Mouse (Mus musculus): ENCODE measurements around the gene Camk1. TPM values are rescaled to one million over a fixed set of nuclear protein-coding genes. Genes with fewer than 3 reads are reported as not detected.
A peak's percentile ranks its signal among the peaks of the same experiment; 100 is the strongest.

The Camk1 gene
- total RNA-seq, 1 experiment from 2014 or later = 116 TPM

- ATAC-seq (replicated peaks; ENCODE audit: insufficient number of reproducible peaks, low FRiP score, low TSS enrichment, poor library complexity, severe bottlenecking) = no peak
Observed at GRCm38 (mm10) chr6:113329396-113329795, 14.4 kb downstream of the Camk1 start.

DNA sequence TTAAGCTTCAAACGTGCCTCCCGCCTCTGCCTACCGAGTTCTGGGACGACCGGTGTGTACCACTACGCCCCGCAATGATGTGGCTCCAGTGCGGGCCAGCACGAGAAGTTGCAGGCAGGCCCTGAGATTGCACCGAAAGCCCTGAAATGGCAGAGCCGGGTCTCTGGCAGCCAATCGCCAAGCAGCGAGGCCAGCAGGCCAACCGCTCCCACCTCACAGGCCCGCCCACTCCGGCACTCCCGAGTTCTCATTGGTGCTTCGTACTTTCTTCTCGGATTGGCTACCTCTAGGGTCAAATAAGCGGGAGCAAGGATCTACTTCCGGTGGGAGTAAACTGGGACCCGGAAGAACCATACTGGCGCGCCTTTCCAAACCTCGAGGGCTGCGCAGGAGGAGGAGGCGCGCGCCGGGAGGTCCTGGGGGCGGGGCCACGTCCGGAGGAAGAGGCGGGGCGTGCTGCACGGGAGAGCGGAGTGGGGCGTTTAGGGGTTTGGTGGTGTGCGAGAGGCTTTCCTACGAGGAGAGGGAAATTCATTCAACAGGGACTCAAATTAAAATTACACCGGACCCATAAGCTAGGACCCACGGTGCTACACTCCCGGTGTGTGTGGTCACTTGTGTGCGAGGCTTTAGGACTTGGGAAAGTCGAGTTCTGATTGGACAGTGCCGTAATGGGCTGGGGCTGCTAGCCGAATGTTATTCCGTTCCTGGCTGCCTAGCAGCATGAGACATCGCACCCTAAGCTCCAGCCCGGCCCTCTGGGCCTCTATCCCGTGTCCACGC, 17.1 kb downstream of the Camk1 start, which contains the start of gene Ogg1:
Gene Ogg1, plus strand, starts transcription at position 440 of the 783 bp plus-strand sequence.
- peak; percentile 93 for ATAC-seq (replicated peaks; ENCODE audit: insufficient number of reproducible peaks, low FRiP score, low TSS enrichment, poor library complexity, severe bottlenecking)

- ATAC-seq (replicated peaks; ENCODE audit: insufficient number of reproducible peaks, low FRiP score, low TSS enrichment, poor library complexity, severe bottlenecking) = no peak
Observed at GRCm38 (mm10) chr6:113315972-113316371, 27.8 kb downstream of the Camk1 start.

DNA sequence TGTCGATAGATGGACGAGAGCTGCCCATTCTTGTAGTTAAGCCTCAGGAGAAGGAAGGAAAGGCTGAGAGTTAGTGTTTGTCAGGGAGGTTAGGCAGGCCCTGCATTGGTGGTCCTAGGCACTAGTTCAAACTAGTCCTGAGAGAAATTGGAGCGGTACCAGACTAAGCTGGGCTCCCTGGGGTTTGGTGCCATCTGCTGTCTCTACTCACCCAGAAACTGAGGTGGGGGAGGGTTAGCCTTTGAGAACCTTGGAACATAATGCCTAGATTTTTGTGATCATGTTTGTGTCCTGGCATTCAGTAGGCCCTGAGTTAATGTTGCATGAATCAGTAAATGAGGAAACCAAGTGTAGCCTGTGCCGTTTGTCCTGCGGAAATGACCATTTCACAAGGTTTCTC, 35.6 kb downstream of the Camk1 start:
- peak; percentile 22; the same call in 1 of the 2 replicates for ATAC-seq (replicated peaks; ENCODE audit: insufficient number of reproducible peaks, low FRiP score, low TSS enrichment, poor library complexity, severe bottlenecking)

GRCm38 (mm10) chr6:113307481-113308121, 36.2 kb downstream of the Camk1 start:
- peak; percentile 13 for ATAC-seq (replicated peaks; ENCODE audit: insufficient number of reproducible peaks, low FRiP score, low TSS enrichment, poor library complexity, severe bottlenecking)

GRCm38 (mm10) chr6:113306986-113307349, 36.8 kb downstream of the Camk1 start, which contains the start of gene Brpf1:
Gene Brpf1, plus strand, starts transcription at chr6:113307137.
- peak; percentile 5; the same call in 1 of the 2 replicates for ATAC-seq (replicated peaks; ENCODE audit: insufficient number of reproducible peaks, low FRiP score, low TSS enrichment, poor library complexity, severe bottlenecking)

- peak; percentile 78 for ATAC-seq (replicated peaks; ENCODE audit: insufficient number of reproducible peaks, low FRiP score, low TSS enrichment, poor library complexity, severe bottlenecking)
Observed at GRCm38 (mm10) chr6:113306322-113306985, 37.3 kb downstream of the Camk1 start.

GRCm38 (mm10) chr6:113302258-113302657, 41.5 kb downstream of the Camk1 start:
- 0 out of 2 replicates have a peak, but pooled peaks have one; percentile 14 for ATAC-seq (replicated peaks; ENCODE audit: insufficient number of reproducible peaks, low FRiP score, low TSS enrichment, poor library complexity, severe bottlenecking)

DNA sequence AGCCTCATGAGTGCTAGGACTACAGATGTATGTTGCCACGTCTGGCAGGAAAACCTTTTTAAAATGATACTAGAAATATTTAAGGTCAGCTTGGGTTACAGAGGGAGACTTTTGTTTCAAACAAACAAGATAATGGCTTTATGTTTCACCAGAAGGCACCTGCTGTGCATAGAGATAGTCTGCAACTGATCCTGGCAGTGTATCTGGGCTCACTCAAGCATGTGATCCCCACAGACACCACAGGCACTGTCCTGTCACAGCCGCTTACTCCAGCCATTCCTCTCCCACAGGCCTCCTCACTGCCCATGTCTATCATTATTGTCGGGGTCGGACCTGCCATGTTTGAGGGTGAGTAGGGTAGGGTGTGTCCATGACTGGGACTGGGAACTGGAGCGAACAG, 42.4 kb downstream of the Camk1 start:
- ATAC-seq (replicated peaks; ENCODE audit: insufficient number of reproducible peaks, low FRiP score, low TSS enrichment, poor library complexity, severe bottlenecking) = no peak

- no peak for ATAC-seq (replicated peaks; ENCODE audit: insufficient number of reproducible peaks, low FRiP score, low TSS enrichment, poor library complexity, severe bottlenecking)
Observed at GRCm38 (mm10) chr6:113296639-113297038, 47.1 kb downstream of the Camk1 start.

DNA sequence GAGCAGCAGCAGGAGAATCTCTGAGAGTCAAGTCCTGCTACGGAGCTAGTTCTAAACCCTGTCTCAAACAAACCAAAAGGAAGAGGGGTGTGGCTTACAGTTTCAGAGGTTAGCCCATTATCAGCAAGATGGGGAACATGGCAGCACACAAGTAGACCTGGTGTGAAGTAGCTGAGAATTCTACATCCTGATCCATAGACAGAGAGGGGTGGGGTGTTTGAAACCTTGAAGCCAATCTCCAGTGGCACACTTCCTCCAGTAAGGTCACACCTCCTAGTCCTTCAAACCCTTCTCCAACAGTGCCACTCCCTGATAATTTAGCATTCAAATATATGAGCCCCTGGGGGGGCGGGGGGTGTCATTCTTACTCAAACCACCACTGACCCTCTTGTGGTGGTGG, 47.7 kb downstream of the Camk1 start:
- no peak for ATAC-seq (replicated peaks; ENCODE audit: insufficient number of reproducible peaks, low FRiP score, low TSS enrichment, poor library complexity, severe bottlenecking)

GRCm38 (mm10) chr6:113292938-113293337, 50.8 kb downstream of the Camk1 start:
- ATAC-seq (replicated peaks; ENCODE audit: insufficient number of reproducible peaks, low FRiP score, low TSS enrichment, poor library complexity, severe bottlenecking) = no peak

GRCm38 (mm10) chr6:113290346-113290745, 53.4 kb downstream of the Camk1 start:
- ATAC-seq (replicated peaks; ENCODE audit: insufficient number of reproducible peaks, low FRiP score, low TSS enrichment, poor library complexity, severe bottlenecking) = no peak

DNA sequence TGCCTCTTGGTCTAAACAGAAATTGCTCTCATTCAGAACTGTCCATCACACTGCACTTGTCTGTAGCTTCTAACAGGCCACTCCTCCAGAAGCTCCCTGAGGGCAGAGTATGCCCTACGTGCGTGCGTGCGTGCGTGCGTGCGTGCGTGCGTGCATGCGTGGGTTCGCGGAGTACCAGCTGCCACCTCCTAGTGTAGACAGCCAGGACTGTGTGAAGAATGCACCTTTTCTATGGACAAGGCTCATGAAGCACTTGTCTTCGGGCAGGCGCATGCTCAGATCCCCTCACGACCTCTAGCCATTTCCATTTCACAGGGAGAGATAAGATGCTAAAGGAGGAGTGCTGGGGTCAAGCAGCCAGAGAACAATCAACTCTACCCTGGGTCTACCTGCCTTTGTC, 54.4 kb downstream of the Camk1 start:
- ATAC-seq (replicated peaks; ENCODE audit: insufficient number of reproducible peaks, low FRiP score, low TSS enrichment, poor library complexity, severe bottlenecking) = no peak

- no peak for ATAC-seq (replicated peaks; ENCODE audit: insufficient number of reproducible peaks, low FRiP score, low TSS enrichment, poor library complexity, severe bottlenecking)
Observed at GRCm38 (mm10) chr6:113287236-113287635, 56.5 kb downstream of the Camk1 start.

- ATAC-seq (replicated peaks; ENCODE audit: insufficient number of reproducible peaks, low FRiP score, low TSS enrichment, poor library complexity, severe bottlenecking) = no peak
Observed at GRCm38 (mm10) chr6:113286316-113286715, 57.5 kb downstream of the Camk1 start.

DNA sequence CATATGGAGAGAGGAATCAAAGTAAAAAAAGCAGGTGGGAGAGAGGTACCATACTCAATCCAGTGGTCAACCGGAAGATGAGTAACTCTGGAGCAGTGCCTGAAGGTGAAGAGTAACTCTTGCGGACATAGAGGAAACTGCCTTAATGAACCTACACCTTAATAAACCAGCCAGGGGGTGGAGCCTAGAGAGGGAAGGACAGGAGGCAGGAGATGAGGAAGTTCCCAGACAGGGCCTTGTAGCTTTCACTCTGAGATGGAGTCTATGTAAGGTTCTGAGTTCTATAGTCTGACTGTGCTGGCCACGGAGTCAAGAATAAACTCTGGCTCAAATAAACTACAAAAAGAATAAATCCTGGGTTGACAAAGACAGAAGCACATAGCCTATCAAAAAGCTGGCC, 58.9 kb downstream of the Camk1 start:
- peak; percentile 74 for ATAC-seq (replicated peaks; ENCODE audit: insufficient number of reproducible peaks, low FRiP score, low TSS enrichment, poor library complexity, severe bottlenecking)

All from monocyte, adult 5-6 weeks (primary cell).